Mouse (Mus musculus): ENCODE results near the gene Krtap16-1. TPM values are rescaled to one million over a fixed set of nuclear protein-coding genes. Genes with fewer than 3 reads are reported as not detected.
A peak's percentile ranks its signal among the peaks of the same experiment; 100 is the strongest.

Krtap16-1 gene
- polyA plus RNA-seq, 1 experiment: not detected

DNA sequence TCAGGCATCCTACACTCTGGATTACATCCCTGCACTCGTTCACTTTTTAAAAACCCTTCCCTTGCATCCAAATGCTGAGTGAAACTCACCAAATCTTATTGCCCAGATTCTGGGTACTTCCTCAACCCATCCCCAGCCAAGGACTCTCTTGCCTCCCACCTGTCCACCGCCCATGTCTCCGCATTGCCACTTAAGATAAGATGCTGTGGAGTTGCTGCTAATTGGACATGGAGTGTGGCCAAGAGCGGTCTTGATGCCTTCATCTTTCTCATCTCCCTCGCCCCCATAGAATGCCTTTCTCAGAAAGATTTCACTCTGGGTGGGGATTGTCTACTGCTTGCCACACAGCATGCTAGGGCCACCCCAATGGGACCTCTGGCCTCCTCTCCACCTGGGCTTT, 21.9 kb upstream of the Krtap16-1 start:
- no peak for TF ChIP-seq CTCF (IDR thresholded peaks at IDR 0.05; ENCODE audit: extremely low read depth, insufficient read length, insufficient replicate concordance, low read depth, low read length)
- no peak for TF ChIP-seq POLR2A (IDR thresholded peaks at IDR 0.05; ENCODE audit: low read depth, low read length)
- H3K27me3 ChIP-seq (ENCODE audit: control insufficient read depth, insufficient read depth, low read length): no peaks in the 10 kb centered on the region
- 89% methylated on average over 5 of the region's 5 CpGs for WGBS

DNA sequence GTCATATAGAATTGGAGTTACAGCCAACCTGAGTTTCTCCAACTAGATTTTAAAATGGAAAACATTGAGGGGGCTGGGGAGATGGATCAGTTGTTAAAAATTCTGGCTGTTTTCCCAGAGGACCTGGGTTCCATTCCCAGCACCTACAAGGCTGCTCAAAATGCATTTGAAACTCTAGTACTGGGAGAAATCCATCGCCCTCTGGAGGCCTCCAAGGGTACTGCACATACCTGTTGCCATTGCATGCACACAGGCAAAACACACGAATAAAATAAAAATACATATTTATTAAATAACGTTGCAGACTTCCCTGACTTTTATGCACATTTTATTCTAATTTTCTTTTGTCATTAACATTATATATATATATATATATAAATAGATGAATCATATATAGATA, 20.2 kb upstream of the Krtap16-1 start:
- Histone ChIP-seq H3K36me3 (ENCODE audit: control insufficient read depth, insufficient read depth, low read length) (no peaks in the 10 kb centered on the region), H3K27me3 (ENCODE audit: control insufficient read depth, insufficient read depth, low read length) (no peaks in the 10 kb centered on the region), H3K4me1 (ENCODE audit: control insufficient read depth, insufficient read depth, insufficient read length, low read length) (0 out of 2 replicates have a peak, but pooled peaks cover 2% of the 10 kb centered on the region), H3K27ac (ENCODE audit: insufficient read depth, low read depth, low read length) (no peak overlapping the region), H3K4me3 (ENCODE audit: low read depth, low read length) (no peak overlapping the region)
- WGBS: 60% methylated on average over 3 of the region's 3 CpGs
- TF ChIP-seq POLR2A (IDR thresholded peaks at IDR 0.05; ENCODE audit: low read depth, low read length): no peak
- TF ChIP-seq CTCF (IDR thresholded peaks at IDR 0.05; ENCODE audit: extremely low read depth, insufficient read length, insufficient replicate concordance, low read depth, low read length): peak; percentile 41; the same call in 1 of the 2 replicates

More for the DNA sequence above, 21.9 kb upstream of the Krtap16-1 start:
- H3K36me3 ChIP-seq (ENCODE audit: control insufficient read depth, insufficient read depth, low read length): no peaks in the 10 kb centered on the region
- H3K27ac ChIP-seq (ENCODE audit: insufficient read depth, low read depth, low read length): no peak overlapping the region
- H3K4me1 ChIP-seq (ENCODE audit: control insufficient read depth, insufficient read depth, insufficient read length, low read length): 0 out of 2 replicates have a peak, but pooled peaks cover 2% of the 10 kb centered on the region
- no peak overlapping the region for H3K4me3 ChIP-seq (ENCODE audit: low read depth, low read length)

DNA sequence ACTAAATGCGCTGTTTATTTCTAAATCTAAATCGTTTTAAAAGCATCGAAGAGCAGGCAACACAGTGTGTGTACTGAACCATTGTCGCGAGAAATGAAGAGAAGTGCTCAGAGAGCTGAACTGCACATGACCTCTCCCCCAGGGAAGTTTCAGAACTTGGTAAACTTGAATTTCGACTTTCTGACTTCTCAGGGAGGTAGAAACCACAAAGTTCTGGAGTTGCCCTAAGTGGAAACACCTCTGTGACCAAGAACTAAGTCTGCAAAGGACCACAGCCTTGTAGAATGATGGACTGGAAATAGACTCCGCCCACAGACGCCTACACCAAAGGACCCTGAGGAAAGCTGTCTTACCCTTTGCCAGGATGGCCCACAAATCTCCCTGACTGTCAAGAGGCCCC, 19.5 kb upstream of the Krtap16-1 start:
- no peak for TF ChIP-seq POLR2A (IDR thresholded peaks at IDR 0.05; ENCODE audit: low read depth, low read length)
- TF ChIP-seq CTCF (IDR thresholded peaks at IDR 0.05; ENCODE audit: extremely low read depth, insufficient read length, insufficient replicate concordance, low read depth, low read length): no peak
- Histone ChIP-seq H3K36me3 (ENCODE audit: control insufficient read depth, insufficient read depth, low read length) (no peaks in the 10 kb centered on the region), H3K4me3 (ENCODE audit: low read depth, low read length) (no peak overlapping the region), H3K27me3 (ENCODE audit: control insufficient read depth, insufficient read depth, low read length) (no peaks in the 10 kb centered on the region), H3K27ac (ENCODE audit: insufficient read depth, low read depth, low read length) (no peak overlapping the region), H3K4me1 (ENCODE audit: control insufficient read depth, insufficient read depth, insufficient read length, low read length) (0 out of 2 replicates have a peak, but pooled peaks cover 2% of the 10 kb centered on the region)
- WGBS: 75% methylated on average over 8 of the region's 8 CpGs

DNA sequence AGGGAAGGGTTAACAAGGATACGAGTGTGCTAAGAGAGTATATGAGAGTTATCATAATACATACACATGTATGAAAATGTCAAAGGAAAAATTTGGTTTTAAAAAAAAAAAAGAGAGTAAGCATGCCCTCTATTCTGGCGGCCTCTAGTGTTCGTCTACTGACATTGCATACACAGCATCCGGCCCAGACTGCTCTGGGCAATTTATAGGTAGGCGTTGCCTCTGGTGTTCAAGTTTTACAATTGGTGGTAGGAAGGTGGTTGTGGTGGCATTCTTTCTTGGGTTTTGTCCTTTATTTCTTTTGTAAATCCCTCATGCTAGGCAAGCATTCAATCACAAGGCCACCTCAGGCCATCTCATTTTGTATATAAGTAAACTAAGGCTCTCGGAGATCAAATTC, 18.4 kb upstream of the Krtap16-1 start:
- TF ChIP-seq CTCF (IDR thresholded peaks at IDR 0.05; ENCODE audit: extremely low read depth, insufficient read length, insufficient replicate concordance, low read depth, low read length): peak; percentile 78; the same call in 1 of the 2 replicates
- no peak for TF ChIP-seq POLR2A (IDR thresholded peaks at IDR 0.05; ENCODE audit: low read depth, low read length)
- Histone ChIP-seq H3K27ac (ENCODE audit: insufficient read depth, low read depth, low read length) (no peak overlapping the region), H3K4me3 (ENCODE audit: low read depth, low read length) (no peak overlapping the region), H3K4me1 (ENCODE audit: control insufficient read depth, insufficient read depth, insufficient read length, low read length) (0 out of 2 replicates have a peak, but pooled peaks cover 2% of the 10 kb centered on the region), H3K36me3 (ENCODE audit: control insufficient read depth, insufficient read depth, low read length) (no peaks in the 10 kb centered on the region), H3K27me3 (ENCODE audit: control insufficient read depth, insufficient read depth, low read length) (no peaks in the 10 kb centered on the region)
- WGBS: 16% methylated on average over 6 of the region's 6 CpGs

DNA sequence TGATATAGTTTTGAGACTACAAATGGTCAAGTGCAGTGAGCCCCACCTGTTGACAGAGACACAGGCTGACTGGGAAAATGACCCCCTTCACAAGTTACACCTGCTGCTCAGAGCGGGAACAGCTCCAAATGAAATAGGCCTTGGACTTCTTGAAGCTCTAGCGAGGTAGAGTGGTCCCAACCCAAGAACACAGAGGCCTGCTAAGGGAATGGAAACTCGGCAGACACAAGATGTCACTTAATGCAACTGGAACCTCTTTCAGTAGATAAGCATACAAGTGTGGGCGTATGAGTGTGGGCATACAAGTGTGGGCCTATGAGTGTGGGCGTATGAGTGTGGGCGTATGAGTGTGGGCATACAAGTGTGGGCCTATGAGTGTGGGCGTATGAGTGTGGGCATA, 12.7 kb upstream of the Krtap16-1 start:
- TF ChIP-seq CTCF (IDR thresholded peaks at IDR 0.05; ENCODE audit: extremely low read depth, insufficient read length, insufficient replicate concordance, low read depth, low read length): no peak
- TF ChIP-seq POLR2A (IDR thresholded peaks at IDR 0.05; ENCODE audit: low read depth, low read length): no peak
- no peak overlapping the region for H3K4me3 ChIP-seq (ENCODE audit: low read depth, low read length)
- no peaks in the 10 kb centered on the region for H3K36me3 ChIP-seq (ENCODE audit: control insufficient read depth, insufficient read depth, low read length)
- no peaks in the 10 kb centered on the region for H3K27me3 ChIP-seq (ENCODE audit: control insufficient read depth, insufficient read depth, low read length)
- H3K27ac ChIP-seq (ENCODE audit: insufficient read depth, low read depth, low read length): no peak overlapping the region
- no peaks in the 10 kb centered on the region for H3K4me1 ChIP-seq (ENCODE audit: control insufficient read depth, insufficient read depth, insufficient read length, low read length)
- 92% methylated on average over 7 of the region's 7 CpGs for WGBS

DNA sequence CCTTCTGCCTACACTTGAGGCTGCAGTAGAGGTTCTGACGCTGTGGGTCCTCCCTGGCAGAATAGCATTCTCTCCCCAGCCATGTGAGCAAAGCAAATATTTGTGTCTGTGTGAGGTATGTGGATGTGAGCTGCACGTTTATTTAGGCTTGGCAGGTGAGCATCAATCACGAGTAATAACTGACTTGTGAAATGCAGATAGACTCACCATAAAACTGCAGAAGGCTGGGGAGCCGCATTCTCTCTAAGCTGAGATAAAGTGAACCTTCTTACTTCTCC, 7.9 kb upstream of the Krtap16-1 start:
- TF ChIP-seq POLR2A (IDR thresholded peaks at IDR 0.05; ENCODE audit: low read depth, low read length): no peak
- no peaks in the 10 kb centered on the region for H3K36me3 ChIP-seq (ENCODE audit: control insufficient read depth, insufficient read depth, low read length)
- H3K4me3 ChIP-seq (ENCODE audit: low read depth, low read length): no peak overlapping the region
- H3K27me3 ChIP-seq (ENCODE audit: control insufficient read depth, insufficient read depth, low read length): peaks cover 6% of the 10 kb centered on the region
- no peaks in the 10 kb centered on the region for H3K4me1 ChIP-seq (ENCODE audit: control insufficient read depth, insufficient read depth, insufficient read length, low read length)
- 17% methylated on average over 4 of the region's 4 CpGs for WGBS
- H3K27ac ChIP-seq (ENCODE audit: insufficient read depth, low read depth, low read length): no peak overlapping the region

DNA sequence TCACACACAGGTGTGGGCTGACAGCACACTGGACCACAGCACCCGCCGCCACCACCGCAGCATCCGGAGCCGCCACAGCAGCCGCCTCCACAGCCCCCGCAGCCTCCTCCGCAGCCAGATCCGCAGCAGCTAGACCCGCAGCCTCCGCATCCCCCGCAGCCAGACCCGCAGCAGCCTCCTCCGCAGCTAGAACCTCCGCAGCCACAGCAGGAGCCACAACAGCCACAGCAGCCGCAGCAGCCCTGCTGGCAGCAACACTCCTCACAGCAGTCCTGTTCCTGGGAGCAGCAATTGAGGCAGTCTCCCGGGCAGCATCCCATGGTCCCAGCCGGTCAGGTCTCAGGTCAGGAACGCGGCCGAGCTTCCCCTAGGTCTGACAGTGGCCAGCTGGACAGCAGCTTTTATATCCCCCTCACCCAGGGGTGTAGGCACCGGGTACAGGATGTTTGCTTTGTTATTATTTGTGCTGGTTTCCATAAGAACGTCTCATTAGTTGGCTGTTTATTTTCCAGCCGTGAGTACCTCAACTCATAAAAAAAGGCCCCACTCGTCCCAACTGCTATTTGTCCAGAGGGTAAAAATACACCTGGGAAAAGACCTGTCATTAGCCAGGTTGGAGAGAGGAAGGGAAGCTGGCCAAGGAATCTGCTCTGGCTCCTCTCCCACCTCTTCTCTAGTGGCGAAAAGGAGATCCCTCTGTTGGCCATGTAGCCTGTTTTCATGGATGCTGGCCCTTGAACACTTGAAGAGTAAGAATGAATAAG, 7.4 kb upstream of the Krtap16-1 start, which contains the start of gene Krtap17-1:
Gene Krtap17-1, minus strand, starts transcription at position 375 of the 764 bp plus-strand sequence.
- no peak for TF ChIP-seq POLR2A (IDR thresholded peaks at IDR 0.05; ENCODE audit: low read depth, low read length)
- TF ChIP-seq CTCF (IDR thresholded peaks at IDR 0.05; ENCODE audit: extremely low read depth, insufficient read length, insufficient replicate concordance, low read depth, low read length): no peak
- 11% methylated on average over 22 of the region's 26 CpGs for WGBS
- Histone ChIP-seq H3K27me3 (ENCODE audit: control insufficient read depth, insufficient read depth, low read length) (peaks cover 6% of the 10 kb centered on the region), H3K27ac (ENCODE audit: insufficient read depth, low read depth, low read length) (no peak within 1 kb of the TSS), H3K36me3 (ENCODE audit: control insufficient read depth, insufficient read depth, low read length) (no peaks in the 10 kb centered on the region), H3K4me1 (ENCODE audit: control insufficient read depth, insufficient read depth, insufficient read length, low read length) (no peaks in the 10 kb centered on the region), H3K4me3 (ENCODE audit: low read depth, low read length) (no peak within 1 kb of the TSS)

All from small intestine, adult 2 months (tissue).